Mouse (Mus musculus): Measurements from ENCODE around the gene Olfr774. TPM values are rescaled to one million over a fixed set of nuclear protein-coding genes. Genes with fewer than 3 reads are reported as not detected.

Olfr774 gene
- not detected in 2 replicates for polyA plus RNA-seq (2012; rRNA removed; ENCODE audit: low replicate concordance)

GRCm38 (mm10) chr10:129235904-129236303 lies at the start of gene Olfr774:
Gene Olfr774 (plus strand): TSS chr10:129236204.

DNA sequence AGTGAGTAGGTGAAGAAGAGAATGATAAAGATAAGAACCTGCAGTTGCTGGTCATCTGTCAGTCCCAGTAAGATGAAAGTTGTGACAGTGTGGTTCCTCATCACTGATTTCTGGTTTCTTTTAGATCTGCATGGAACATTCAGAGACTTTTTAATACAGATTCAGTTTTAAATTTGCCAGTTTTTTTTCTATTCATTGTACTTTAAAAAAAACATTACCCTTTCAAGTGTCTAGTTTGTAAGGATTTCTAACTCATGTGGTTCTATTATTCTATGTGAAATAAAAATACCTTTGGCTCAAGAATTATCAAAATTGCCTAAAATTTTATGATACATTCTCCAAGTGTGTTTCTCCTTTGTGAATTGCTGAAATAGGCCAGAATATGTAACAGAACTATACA lies 48.7 kb upstream of the Olfr774 start, which contains the start of gene Olfr773:
Gene Olfr773, minus strand, starts transcription at position 101 of the 400 bp plus-strand sequence.

DNA sequence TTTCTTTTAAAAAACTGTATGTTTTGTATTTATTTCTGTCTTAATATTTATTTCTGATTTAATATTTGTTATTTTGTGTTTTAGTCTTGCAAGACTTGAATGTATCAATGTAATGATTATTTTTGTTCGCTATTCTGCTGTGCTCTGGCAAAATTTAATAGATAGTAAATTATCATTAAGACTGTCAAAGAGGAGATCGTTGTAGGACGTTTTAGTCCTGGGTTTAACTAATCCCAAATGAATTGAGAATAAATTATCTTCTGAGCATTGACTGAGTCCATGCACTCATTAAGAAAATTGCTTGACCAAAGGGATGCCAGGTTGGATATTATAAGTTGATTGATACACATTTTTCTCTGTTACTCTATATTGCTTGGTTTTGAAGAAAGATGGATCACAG lies 12.1 kb downstream of the Olfr774 start, which contains the start of gene Olfr775:
Gene Olfr775, plus strand, starts transcription at position 301 of the 400 bp plus-strand sequence.

GRCm38 (mm10) chr10:129258827-129259226 lies 22.8 kb downstream of the Olfr774 start, which contains the start of gene Olfr776:
Gene Olfr776 (plus strand): TSS chr10:129259127.

DNA sequence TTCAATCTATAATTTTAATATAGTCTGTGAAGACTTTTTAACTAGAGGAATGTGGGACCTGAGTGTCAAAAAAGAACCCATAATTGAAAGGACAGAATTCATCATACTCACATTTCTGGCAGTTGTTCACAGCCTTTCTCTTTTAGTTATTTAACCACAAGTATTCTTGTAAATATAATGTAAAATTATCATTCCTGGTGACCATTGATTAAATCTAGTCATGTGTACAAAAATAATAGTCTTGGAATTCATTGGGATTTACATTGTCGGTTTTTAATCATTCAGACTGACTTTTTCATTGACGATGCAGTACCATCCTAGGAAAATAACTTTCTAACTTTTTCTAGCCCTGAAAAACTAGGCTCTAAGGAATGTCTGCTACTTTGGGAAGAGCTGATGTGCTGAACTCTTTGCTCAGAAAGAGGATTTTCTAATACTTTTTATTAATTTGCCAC lies 35.1 kb downstream of the Olfr774 start, which contains the start of gene Olfr777:
Gene Olfr777, minus strand, starts transcription at position 405 of the 455 bp plus-strand sequence.

Other genes starting within 250 kb of the Olfr774 start
- not detected in 2 replicates for gene Olfr9, start 246.8 kb upstream of the Olfr774 start, polyA plus RNA-seq (2012; rRNA removed; ENCODE audit: low replicate concordance)
- not detected in 2 replicates for gene Olfr763, start 225.4 kb upstream of the Olfr774 start, polyA plus RNA-seq (2012; rRNA removed; ENCODE audit: low replicate concordance)
- not detected in 2 replicates for gene Olfr764-ps1, start 196.3 kb upstream of the Olfr774 start, polyA plus RNA-seq (2012; rRNA removed; ENCODE audit: low replicate concordance)
- gene Olfr765, start 186.2 kb upstream of the Olfr774 start, polyA plus RNA-seq (2012; rRNA removed; ENCODE audit: low replicate concordance), result not detected in 2 replicates
- not detected in 2 replicates for gene Olfr766-ps1, start 167.2 kb upstream of the Olfr774 start, polyA plus RNA-seq (2012; rRNA removed; ENCODE audit: low replicate concordance)
- not detected in 2 replicates for gene Olfr767, start 153.3 kb upstream of the Olfr774 start, polyA plus RNA-seq (2012; rRNA removed; ENCODE audit: low replicate concordance)
- gene Olfr768, start 136.8 kb upstream of the Olfr774 start, polyA plus RNA-seq (2012; rRNA removed; ENCODE audit: low replicate concordance), result not detected in 2 replicates
- gene Olfr769, start 118.3 kb upstream of the Olfr774 start, polyA plus RNA-seq (2012; rRNA removed; ENCODE audit: low replicate concordance), result not detected in 2 replicates
- not detected in 2 replicates for gene Olfr770, start 97.2 kb upstream of the Olfr774 start, polyA plus RNA-seq (2012; rRNA removed; ENCODE audit: low replicate concordance)
- not detected in 2 replicates for gene Olfr771, start 71.5 kb upstream of the Olfr774 start, polyA plus RNA-seq (2012; rRNA removed; ENCODE audit: low replicate concordance)
- not detected in 2 replicates for gene Olfr772, start 58.3 kb upstream of the Olfr774 start, polyA plus RNA-seq (2012; rRNA removed; ENCODE audit: low replicate concordance)
- gene Olfr773, start 48.8 kb upstream of the Olfr774 start, polyA plus RNA-seq (2012; rRNA removed; ENCODE audit: low replicate concordance), result not detected in 2 replicates
- gene Olfr775, start 12.2 kb downstream of the Olfr774 start, polyA plus RNA-seq (2012; rRNA removed; ENCODE audit: low replicate concordance), result not detected in 2 replicates
- gene Olfr776, start 22.9 kb downstream of the Olfr774 start, polyA plus RNA-seq (2012; rRNA removed; ENCODE audit: low replicate concordance), result not detected in 2 replicates
- not detected in 2 replicates for gene Olfr777, start 35.3 kb downstream of the Olfr774 start, polyA plus RNA-seq (2012; rRNA removed; ENCODE audit: low replicate concordance)
- not detected in 2 replicates for gene Olfr780, start 81.9 kb downstream of the Olfr774 start, polyA plus RNA-seq (2012; rRNA removed; ENCODE audit: low replicate concordance)
- gene Olfr781, start 92.7 kb downstream of the Olfr774 start, polyA plus RNA-seq (2012; rRNA removed; ENCODE audit: low replicate concordance), result not detected in 2 replicates
- gene Olfr782, start 112.6 kb downstream of the Olfr774 start, polyA plus RNA-seq (2012; rRNA removed; ENCODE audit: low replicate concordance), result not detected in 2 replicates
- gene Olfr784, start 147.9 kb downstream of the Olfr774 start, polyA plus RNA-seq (2012; rRNA removed; ENCODE audit: low replicate concordance), result 0.06 TPM in 1 of 2 replicates, not detected in the other
- not detected in 2 replicates for gene Olfr785, start 169.2 kb downstream of the Olfr774 start, polyA plus RNA-seq (2012; rRNA removed; ENCODE audit: low replicate concordance)
- not detected in 2 replicates for gene Olfr786, start 191.1 kb downstream of the Olfr774 start, polyA plus RNA-seq (2012; rRNA removed; ENCODE audit: low replicate concordance)
- gene Olfr787, start 225.7 kb downstream of the Olfr774 start, polyA plus RNA-seq (2012; rRNA removed; ENCODE audit: low replicate concordance), result not detected in 2 replicates
- gene Olfr788, start 234.8 kb downstream of the Olfr774 start, polyA plus RNA-seq (2012; rRNA removed; ENCODE audit: low replicate concordance), result not detected in 2 replicates
- not detected in 2 replicates for gene Olfr789, start 248.5 kb downstream of the Olfr774 start, polyA plus RNA-seq (2012; rRNA removed; ENCODE audit: low replicate concordance)